Mouse (Mus musculus): Measurements from ENCODE around the gene Iqce. TPM values are rescaled to one million over a fixed set of nuclear protein-coding genes. Genes with fewer than 3 reads are reported as not detected.

Iqce gene
- polyA plus RNA-seq, 1 experiment from 2014 or later = 13.4 TPM

GRCm38 (mm10) chr5:140641254-140641928, 60.8 kb downstream of the Iqce start:
- ATAC-seq = no peak; the same call in 1 of the 2 replicates
- Histone ChIP-seq H3K9me3 (replicated peaks; ENCODE audit: control insufficient read depth, low read length) (no peaks in the 10 kb centered on the region), H3K9ac (ENCODE audit: low read length) (no peak overlapping the region), H3K4me1 (ENCODE audit: control insufficient read depth, insufficient read depth, low read length) (peaks cover 24% of the 10 kb centered on the region), H3K4me2 (ENCODE audit: low read length) (no peak overlapping the region), H3K36me3 (ENCODE audit: control insufficient read depth, insufficient read depth, low read length) (peaks cover 78% of the 10 kb centered on the region), H3K27ac (ENCODE audit: low read depth, low read length) (no peak overlapping the region), H3K4me3 (ENCODE audit: low read depth, low read length) (no peak overlapping the region), H3K27me3 (replicated peaks; ENCODE audit: control insufficient read depth, insufficient read depth, low read length) (no peaks in the 10 kb centered on the region)
- no peak for DNase-seq (ENCODE audit: low spot score)
- WGBS = 73% methylated on average over 10 of the region's 10 CpGs

- no peak overlapping the region for H3K9ac ChIP-seq (ENCODE audit: low read length)
- DNase-seq (ENCODE audit: low spot score) = no peak
- H3K36me3 ChIP-seq (ENCODE audit: control insufficient read depth, insufficient read depth, low read length) = peaks cover 79% of the 10 kb centered on the region
- no peak overlapping the region for H3K4me2 ChIP-seq (ENCODE audit: low read length)
- H3K9me3 ChIP-seq (replicated peaks; ENCODE audit: control insufficient read depth, low read length) = no peaks in the 10 kb centered on the region
- no peaks in the 10 kb centered on the region for H3K27me3 ChIP-seq (replicated peaks; ENCODE audit: control insufficient read depth, insufficient read depth, low read length)
- no peak for ATAC-seq
- 89% methylated on average over 2 of the region's 2 CpGs for WGBS
- H3K4me3 ChIP-seq (ENCODE audit: low read depth, low read length) = no peak overlapping the region
- no peak overlapping the region for H3K27ac ChIP-seq (ENCODE audit: low read depth, low read length)
- H3K4me1 ChIP-seq (ENCODE audit: control insufficient read depth, insufficient read depth, low read length) = peaks cover 18% of the 10 kb centered on the region
These were observed 61.4 kb downstream of the Iqce start for GRCm38 (mm10) chr5:140640812-140641211.

DNA sequence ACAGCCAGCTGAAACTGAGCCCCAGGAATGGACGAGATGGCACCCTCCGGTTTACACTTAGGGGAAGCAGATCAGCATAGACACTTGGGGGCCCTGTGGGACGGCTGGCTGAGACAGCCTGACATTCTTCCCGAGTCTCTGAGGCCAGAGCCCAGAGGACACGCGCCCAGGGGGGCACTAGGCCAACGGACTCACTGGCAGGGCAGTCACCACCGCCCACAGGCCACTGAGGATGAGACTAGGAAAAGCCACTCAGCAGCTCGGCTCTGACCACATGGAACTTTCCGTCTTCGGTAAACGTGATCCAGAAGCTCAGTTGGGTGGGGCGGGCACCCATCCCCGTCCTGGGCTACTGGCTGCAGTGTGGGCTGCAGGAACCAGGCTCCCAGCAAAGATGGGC, 62.3 kb downstream of the Iqce start:
- H3K36me3 ChIP-seq (ENCODE audit: control insufficient read depth, insufficient read depth, low read length) = peaks cover 80% of the 10 kb centered on the region
- H3K4me3 ChIP-seq (ENCODE audit: low read depth, low read length) = no peak overlapping the region
- H3K9ac ChIP-seq (ENCODE audit: low read length) = no peak overlapping the region
- H3K4me2 ChIP-seq (ENCODE audit: low read length) = no peak overlapping the region
- DNase-seq (ENCODE audit: low spot score) (no peak), ATAC-seq (no peak)
- H3K27ac ChIP-seq (ENCODE audit: low read depth, low read length) = no peak overlapping the region
- peaks cover 12% of the 10 kb centered on the region for H3K4me1 ChIP-seq (ENCODE audit: control insufficient read depth, insufficient read depth, low read length)
- 91% methylated on average over 14 of the region's 14 CpGs for WGBS
- no peaks in the 10 kb centered on the region for H3K9me3 ChIP-seq (replicated peaks; ENCODE audit: control insufficient read depth, low read length)
- H3K27me3 ChIP-seq (replicated peaks; ENCODE audit: control insufficient read depth, insufficient read depth, low read length) = no peaks in the 10 kb centered on the region

- DNase-seq (ENCODE audit: low spot score) (no peak), ATAC-seq (no peak)
- 91% methylated on average over 4 of the region's 4 CpGs for WGBS
- Histone ChIP-seq H3K27me3 (replicated peaks; ENCODE audit: control insufficient read depth, insufficient read depth, low read length) (no peaks in the 10 kb centered on the region), H3K4me3 (ENCODE audit: low read depth, low read length) (no peak overlapping the region), H3K27ac (ENCODE audit: low read depth, low read length) (no peak overlapping the region), H3K9me3 (replicated peaks; ENCODE audit: control insufficient read depth, low read length) (no peaks in the 10 kb centered on the region), H3K9ac (ENCODE audit: low read length) (no peak overlapping the region), H3K36me3 (ENCODE audit: control insufficient read depth, insufficient read depth, low read length) (peaks cover 80% of the 10 kb centered on the region), H3K4me2 (ENCODE audit: low read length) (no peak overlapping the region), H3K4me1 (ENCODE audit: control insufficient read depth, insufficient read depth, low read length) (peaks cover 9% of the 10 kb centered on the region)
These were observed 62.9 kb downstream of the Iqce start for GRCm38 (mm10) chr5:140639312-140639711.

DNA sequence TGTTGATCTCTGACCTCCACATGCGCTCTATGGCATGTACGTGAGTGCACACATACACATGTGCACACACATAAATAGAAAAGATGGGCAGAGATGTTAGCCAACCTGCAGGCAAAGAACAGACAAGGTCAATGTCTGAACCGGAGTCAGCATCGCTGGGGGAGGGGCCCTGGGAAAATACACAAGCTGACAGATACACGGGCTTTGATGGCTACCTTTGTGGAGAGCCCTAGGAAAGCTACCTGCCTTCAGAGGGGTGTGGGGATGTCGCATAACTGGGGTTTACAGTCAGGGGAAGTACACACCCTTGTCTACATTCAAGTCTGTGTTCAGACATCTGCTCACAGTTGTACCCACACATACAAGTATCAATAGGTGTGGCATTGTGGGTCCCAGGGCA, 63.7 kb downstream of the Iqce start:
- H3K9ac ChIP-seq (ENCODE audit: low read length) = no peak overlapping the region
- 96% methylated on average over 6 of the region's 6 CpGs for WGBS
- H3K4me2 ChIP-seq (ENCODE audit: low read length) = no peak overlapping the region
- no peak overlapping the region for H3K4me3 ChIP-seq (ENCODE audit: low read depth, low read length)
- no peaks in the 10 kb centered on the region for H3K27me3 ChIP-seq (replicated peaks; ENCODE audit: control insufficient read depth, insufficient read depth, low read length)
- H3K27ac ChIP-seq (ENCODE audit: low read depth, low read length) = no peak overlapping the region
- peaks cover 7% of the 10 kb centered on the region for H3K4me1 ChIP-seq (ENCODE audit: control insufficient read depth, insufficient read depth, low read length)
- ATAC-seq (no peak), DNase-seq (ENCODE audit: low spot score) (no peak)
- H3K36me3 ChIP-seq (ENCODE audit: control insufficient read depth, insufficient read depth, low read length) = peaks cover 80% of the 10 kb centered on the region
- no peaks in the 10 kb centered on the region for H3K9me3 ChIP-seq (replicated peaks; ENCODE audit: control insufficient read depth, low read length)

DNA sequence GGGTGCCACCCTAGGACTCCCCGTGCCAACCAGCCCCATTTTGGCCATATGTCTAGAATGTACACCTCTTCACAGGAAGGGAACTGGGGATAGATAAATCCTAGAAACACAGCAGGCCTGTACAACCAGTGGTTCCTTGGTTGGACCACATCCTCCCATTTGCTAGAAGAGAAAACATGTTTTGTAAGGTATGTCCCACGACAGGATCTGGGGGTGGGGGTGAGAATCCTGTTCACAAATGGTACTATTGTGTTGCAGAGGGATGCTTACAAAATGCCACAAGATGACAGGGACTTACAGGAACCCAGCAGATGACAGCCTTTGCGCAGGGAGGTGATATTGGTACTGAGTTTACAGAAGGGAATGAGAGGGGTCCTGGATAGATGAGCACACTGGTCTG, 64.2 kb downstream of the Iqce start:
- Histone ChIP-seq H3K27ac (ENCODE audit: low read depth, low read length) (no peak overlapping the region), H3K4me2 (ENCODE audit: low read length) (no peak overlapping the region), H3K9me3 (replicated peaks; ENCODE audit: control insufficient read depth, low read length) (no peaks in the 10 kb centered on the region), H3K9ac (ENCODE audit: low read length) (no peak overlapping the region), H3K36me3 (ENCODE audit: control insufficient read depth, insufficient read depth, low read length) (peaks cover 80% of the 10 kb centered on the region), H3K4me3 (ENCODE audit: low read depth, low read length) (no peak overlapping the region), H3K27me3 (replicated peaks; ENCODE audit: control insufficient read depth, insufficient read depth, low read length) (no peaks in the 10 kb centered on the region), H3K4me1 (ENCODE audit: control insufficient read depth, insufficient read depth, low read length) (peaks cover 6% of the 10 kb centered on the region)
- 94% methylated on average over 3 of the region's 3 CpGs for WGBS
- ATAC-seq = no peak
- no peak for DNase-seq (ENCODE audit: low spot score)

DNA sequence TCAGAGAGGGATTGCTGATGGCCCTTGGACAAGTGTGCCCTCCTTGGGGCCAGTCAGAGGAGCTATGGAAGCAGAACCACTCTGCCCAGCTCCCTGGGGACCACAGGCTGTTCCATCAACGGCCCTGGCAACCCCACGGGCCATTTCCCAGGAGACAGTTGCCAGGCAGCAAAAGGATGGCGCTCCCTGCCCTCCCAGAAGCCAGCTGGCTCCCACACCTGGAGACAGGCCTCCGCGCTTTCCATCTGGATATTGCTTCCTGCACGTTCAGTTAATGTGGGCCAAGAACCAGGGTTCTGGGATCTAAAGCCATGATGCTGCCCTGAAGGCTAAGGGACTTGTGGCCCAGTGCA, 65.1 kb downstream of the Iqce start:
- no peak overlapping the region for H3K4me3 ChIP-seq (ENCODE audit: low read depth, low read length)
- H3K9me3 ChIP-seq (replicated peaks; ENCODE audit: control insufficient read depth, low read length) = no peaks in the 10 kb centered on the region
- H3K36me3 ChIP-seq (ENCODE audit: control insufficient read depth, insufficient read depth, low read length) = peaks cover 85% of the 10 kb centered on the region
- H3K4me2 ChIP-seq (ENCODE audit: low read length) = no peak overlapping the region
- no peak for DNase-seq (ENCODE audit: low spot score)
- ATAC-seq = no peak
- no peak overlapping the region for H3K9ac ChIP-seq (ENCODE audit: low read length)
- H3K4me1 ChIP-seq (ENCODE audit: control insufficient read depth, insufficient read depth, low read length) = 0 out of 2 replicates have a peak, but pooled peaks cover 3% of the 10 kb centered on the region
- 87% methylated on average over 6 of the region's 6 CpGs for WGBS
- no peak overlapping the region for H3K27ac ChIP-seq (ENCODE audit: low read depth, low read length)
- H3K27me3 ChIP-seq (replicated peaks; ENCODE audit: control insufficient read depth, insufficient read depth, low read length) = no peaks in the 10 kb centered on the region

- WGBS = 96% methylated on average over 7 of the region's 7 CpGs
- H3K4me2 ChIP-seq (ENCODE audit: low read length) = no peak overlapping the region
- no peak overlapping the region for H3K27ac ChIP-seq (ENCODE audit: low read depth, low read length)
- no peaks in the 10 kb centered on the region for H3K9me3 ChIP-seq (replicated peaks; ENCODE audit: control insufficient read depth, low read length)
- ATAC-seq (no peak), DNase-seq (ENCODE audit: low spot score) (no peak)
- H3K4me1 ChIP-seq (ENCODE audit: control insufficient read depth, insufficient read depth, low read length) = 0 out of 2 replicates have a peak, but pooled peaks cover 3% of the 10 kb centered on the region
- no peaks in the 10 kb centered on the region for H3K27me3 ChIP-seq (replicated peaks; ENCODE audit: control insufficient read depth, insufficient read depth, low read length)
- H3K4me3 ChIP-seq (ENCODE audit: low read depth, low read length) = no peak overlapping the region
- peaks cover 91% of the 10 kb centered on the region for H3K36me3 ChIP-seq (ENCODE audit: control insufficient read depth, insufficient read depth, low read length)
- H3K9ac ChIP-seq (ENCODE audit: low read length) = no peak overlapping the region
These were observed 65.7 kb downstream of the Iqce start for GRCm38 (mm10) chr5:140636316-140637057.
